Mouse (Mus musculus) heart, embryonic 11.5 days (tissue): ENCODE data around the gene Cbx1. TPM values are rescaled to one million over a fixed set of nuclear protein-coding genes. Genes with fewer than 3 reads are reported as not detected.

Source experiments
- ATAC-seq: fragments of 200-750 bp; cut with Nextera tagmentation; replicated peaks from 2 replicates; pipeline ENCODE4 v1.8.0; 2017; ENCODE audit warnings: moderate library complexity; ENCODE audit not compliant: insufficient number of reproducible peaks, low FRiP score, low TSS enrichment
- H3K27ac ChIP-seq: fragments of 300-500 bp; sonication (generic); 2 replicates; pipeline ENCODE4 v1.5.1; 2014; ENCODE audit warnings: mild to moderate bottlenecking, low read depth, low read length
- H3K27me3 ChIP-seq: fragments of 300-500 bp; sonication (generic); 2 replicates; pipeline ENCODE4 v1.6.1; 2014; ENCODE audit warnings: mild to moderate bottlenecking, low read length, mixed read lengths; ENCODE audit not compliant: control insufficient read depth, insufficient read depth
- H3K36me3 ChIP-seq: fragments of 300-500 bp; sonication (generic); 2 replicates; pipeline ENCODE4 v1.6.1; 2014; ENCODE audit warnings: mild to moderate bottlenecking, low read length, moderate library complexity, mixed read lengths; ENCODE audit not compliant: control insufficient read depth, insufficient read depth
- H3K4me1 ChIP-seq: fragments of 300-500 bp; sonication (generic); 2 replicates; pipeline ENCODE4 v1.6.1; 2014; ENCODE audit warnings: low read length; ENCODE audit not compliant: control insufficient read depth, insufficient read depth
- H3K4me2 ChIP-seq: fragments of 300-500 bp; sonication (generic); 2 replicates; pipeline ENCODE4 v1.6.1; 2014; ENCODE audit warnings: mild to moderate bottlenecking, moderate library complexity
- H3K4me3 ChIP-seq: fragments of 300-500 bp; sonication (generic); 2 replicates; pipeline ENCODE4 v1.5.1; 2014; ENCODE audit warnings: low read depth, low read length
- H3K9ac ChIP-seq: fragments of 300-500 bp; sonication (generic); 2 replicates; pipeline ENCODE4 v1.6.1; 2014; ENCODE audit warnings: mild to moderate bottlenecking, low read depth, low read length, moderate library complexity
- H3K9me3 ChIP-seq: fragments of 300-500 bp; sonication (generic); replicated peaks from 2 replicates; pipeline ENCODE4 v1.6.1; 2016; ENCODE audit warnings: low read length; ENCODE audit not compliant: control insufficient read depth
- WGBS: fragments of 180-500 bp; shearing (Covaris S2); extraction: QIAGEN DNeasy Blood & Tissue Kit; methylation state at CpG from one replicate; pipeline ENCODE4 v1.1.7; 2014; ENCODE audit not compliant: insufficient replicate concordance; 5-methylcytosine and 5-hydroxymethylcytosine counted together
- polyA plus RNA-seq: library from polyadenylated mRNA; unstranded; fragments of >200 nt; fragmentation: Nextera tagmentation; extraction: Ambion mirVana; gene quantifications from 2 replicates; pipeline ENCODE4 v1.2.1, GENCODE M21; 2014

Cbx1 gene
- polyA plus RNA-seq, 1 experiment from 2014 or later = 60.0 TPM

- Histone ChIP-seq H3K4me1 (peaks cover 56% of the 10 kb centered on the region), H3K27me3 (no peaks in the 10 kb centered on the region), H3K9ac (peak overlapping the region; percentile 56), H3K9me3 (no peaks in the 10 kb centered on the region), H3K27ac (peak overlapping the region; percentile 78), H3K4me3 (peak overlapping the region; percentile 24), H3K4me2 (peak overlapping the region; percentile 85), H3K36me3 (peaks cover 32% of the 10 kb centered on the region)
- ATAC-seq = no peak
- 32% methylated on average over 7 of the region's 7 CpGs for WGBS
Observed at GRCm38 (mm10) chr11:96824783-96825495, 36.0 kb downstream of the Cbx1 start.

GRCm38 (mm10) chr11:96826481-96826880 lies 37.6 kb downstream of the Cbx1 start:
- WGBS = 72% methylated on average over 2 of the region's 2 CpGs
- H3K27me3 ChIP-seq = no peaks in the 10 kb centered on the region
- H3K4me3 ChIP-seq = peak overlapping the region; percentile 10
- peaks cover 19% of the 10 kb centered on the region for H3K36me3 ChIP-seq
- peak overlapping the region; percentile 40 for H3K9ac ChIP-seq
- peak overlapping the region; percentile 85 for H3K4me2 ChIP-seq
- no peak for ATAC-seq
- H3K9me3 ChIP-seq = no peaks in the 10 kb centered on the region
- H3K4me1 ChIP-seq = peaks cover 56% of the 10 kb centered on the region
- H3K27ac ChIP-seq = no peak overlapping the region; the same call in 1 of the 2 replicates

- Histone ChIP-seq H3K36me3 (peaks cover 13% of the 10 kb centered on the region), H3K4me3 (peak overlapping the region; percentile 10), H3K4me1 (peaks cover 56% of the 10 kb centered on the region), H3K9ac (peak overlapping the region; percentile 47; the same call in 1 of the 2 replicates), H3K9me3 (no peaks in the 10 kb centered on the region), H3K27me3 (no peaks in the 10 kb centered on the region), H3K27ac (peak overlapping the region; percentile 10; the same call in 1 of the 2 replicates), H3K4me2 (peak overlapping the region; percentile 85)
- no peak for ATAC-seq
- 78% methylated on average over 12 of the region's 12 CpGs for WGBS
Observed at GRCm38 (mm10) chr11:96827062-96827581, 38.2 kb downstream of the Cbx1 start.

- peak overlapping the region; percentile 63; the same call in 1 of the 2 replicates for H3K27ac ChIP-seq
- H3K27me3 ChIP-seq = no peaks in the 10 kb centered on the region
- peaks cover 12% of the 10 kb centered on the region for H3K36me3 ChIP-seq
- H3K4me2 ChIP-seq = peak overlapping the region; percentile 85
- H3K9ac ChIP-seq = 0 out of 2 replicates have a peak overlapping the region, but pooled peaks have one; percentile 47
- peak overlapping the region; percentile 10 for H3K4me3 ChIP-seq
- H3K9me3 ChIP-seq = no peaks in the 10 kb centered on the region
- H3K4me1 ChIP-seq = peaks cover 51% of the 10 kb centered on the region
- 55% methylated on average over 9 of the region's 9 CpGs for WGBS
- ATAC-seq = no peak
Observed at GRCm38 (mm10) chr11:96827917-96828316, 39.0 kb downstream of the Cbx1 start.

GRCm38 (mm10) chr11:96828881-96829280 lies 40.0 kb downstream of the Cbx1 start:
- WGBS = 11% methylated on average over 10 of the region's 10 CpGs
- no peak for ATAC-seq
- peak overlapping the region; percentile 100 for H3K27ac ChIP-seq
- peak overlapping the region; percentile 97 for H3K9ac ChIP-seq
- H3K4me3 ChIP-seq = peak overlapping the region; percentile 94
- peaks cover 42% of the 10 kb centered on the region for H3K4me1 ChIP-seq
- H3K36me3 ChIP-seq = peaks cover 12% of the 10 kb centered on the region
- H3K4me2 ChIP-seq = peak overlapping the region; percentile 85
- H3K9me3 ChIP-seq = no peaks in the 10 kb centered on the region
- no peaks in the 10 kb centered on the region for H3K27me3 ChIP-seq

- Histone ChIP-seq H3K27ac (peak overlapping the region; percentile 100), H3K27me3 (no peaks in the 10 kb centered on the region), H3K4me1 (peaks cover 39% of the 10 kb centered on the region), H3K36me3 (peaks cover 12% of the 10 kb centered on the region), H3K4me2 (peak overlapping the region; percentile 85), H3K9me3 (no peaks in the 10 kb centered on the region), H3K4me3 (peak overlapping the region; percentile 94), H3K9ac (peak overlapping the region; percentile 97)
- WGBS = under 1% methylated on average over 33 of the region's 33 CpGs
- peak; percentile 87 for ATAC-seq
Observed at GRCm38 (mm10) chr11:96829403-96829812, 40.5 kb downstream of the Cbx1 start.

- no peaks in the 10 kb centered on the region for H3K27me3 ChIP-seq
- H3K4me3 ChIP-seq = peak within 1 kb of the TSS; percentile 94
- peak within 1 kb of the TSS; percentile 100 for H3K27ac ChIP-seq
- H3K4me2 ChIP-seq = peak within 1 kb of the TSS; percentile 85
- H3K9me3 ChIP-seq = no peaks in the 10 kb centered on the region
- H3K4me1 ChIP-seq = peaks cover 33% of the 10 kb centered on the region
- WGBS = under 1% methylated on average over 51 of the region's 51 CpGs
- H3K36me3 ChIP-seq = peaks cover 12% of the 10 kb centered on the region
- peak; percentile 97 for ATAC-seq
- H3K9ac ChIP-seq = peak within 1 kb of the TSS; percentile 97
Observed at GRCm38 (mm10) chr11:96829813-96830538, 41.0 kb downstream of the Cbx1 start, which contains the start of gene Nfe2l1. TSS of gene Nfe2l1 (minus strand) at chr11:96829968.

- Histone ChIP-seq H3K27me3 (no peaks in the 10 kb centered on the region), H3K9me3 (no peaks in the 10 kb centered on the region), H3K4me2 (peak overlapping the region; percentile 85), H3K27ac (peak overlapping the region; percentile 100), H3K36me3 (peaks cover 10% of the 10 kb centered on the region), H3K9ac (peak overlapping the region; percentile 97), H3K4me3 (peak overlapping the region; percentile 94), H3K4me1 (peaks cover 26% of the 10 kb centered on the region)
- 14% methylated on average over 13 of the region's 13 CpGs for WGBS
- ATAC-seq = no peak
Observed at GRCm38 (mm10) chr11:96830539-96831216, 41.8 kb downstream of the Cbx1 start.
